Mouse (Mus musculus) gastrocnemius, adult 2 months (tissue): ENCODE measurements around the gene Csnk1g1. TPM values are rescaled to one million over a fixed set of nuclear protein-coding genes. Genes with fewer than 3 reads are reported as not detected.
A peak's percentile ranks its signal among the peaks of the same experiment; 100 is the strongest.

Source experiments
- DNase-seq: peaks from one replicate; pipeline ENCODE4 v3.0.0; 2022
- H3K27ac ChIP-seq: fragments of 200-600 bp; 2 replicates; pipeline ENCODE4 v1.8.1; 2022; ENCODE audit warnings: mild to moderate bottlenecking
- H3K4me3 ChIP-seq: fragments of 200-600 bp; 2 replicates; pipeline ENCODE4 v1.8.1; 2022; ENCODE audit warnings: mild to moderate bottlenecking, moderate library complexity
- CTCF ChIP-seq: fragments of 200-600 bp; IDR thresholded peaks from 2 replicates; pipeline ENCODE4 v1.8.1; 2022; ENCODE audit warnings: antibody characterized with exemption, mild to moderate bottlenecking, moderate library complexity
- intact Hi-C: fragments of 180-260 bp; cut with DNase I; formaldehyde crosslinking; loops from one replicate; pipeline ENCODE4 v1.15.1; 2025
- total RNA-seq, 2 experiments: library from RNA; stranded (reverse); gene quantifications; 2 replicates each; pipeline ENCODE4 v1.2.3; 2021

The Csnk1g1 gene
- total RNA-seq, 2 experiments from 2014 or later, result 7.9 to 8.0 TPM

DNA sequence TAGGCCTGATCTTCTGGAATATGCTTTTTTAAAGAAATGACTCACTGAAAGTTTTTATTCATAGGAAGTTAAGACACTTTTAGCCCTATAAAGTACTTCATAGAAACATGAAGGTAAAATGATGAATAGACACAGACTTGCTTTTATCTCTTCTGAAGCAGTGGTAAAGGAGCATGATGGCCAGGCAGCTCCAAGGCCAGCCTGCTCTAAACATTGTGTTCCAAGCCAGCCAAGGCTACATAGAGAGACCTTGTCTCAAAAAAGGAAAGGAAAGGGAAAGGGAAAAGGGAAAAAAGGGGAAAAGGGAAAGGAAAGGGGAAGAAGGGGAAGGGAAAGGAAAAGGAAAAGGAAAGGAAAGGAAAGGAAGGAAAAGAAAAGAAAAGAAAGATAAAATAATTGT is 111.9 kb downstream of the Csnk1g1 start:
- no peak for TF ChIP-seq CTCF
- Histone ChIP-seq H3K4me3 (no peak overlapping the region), H3K27ac (no peak overlapping the region)
- no peak for DNase-seq
- intact Hi-C loops, result no loop called here

DNA sequence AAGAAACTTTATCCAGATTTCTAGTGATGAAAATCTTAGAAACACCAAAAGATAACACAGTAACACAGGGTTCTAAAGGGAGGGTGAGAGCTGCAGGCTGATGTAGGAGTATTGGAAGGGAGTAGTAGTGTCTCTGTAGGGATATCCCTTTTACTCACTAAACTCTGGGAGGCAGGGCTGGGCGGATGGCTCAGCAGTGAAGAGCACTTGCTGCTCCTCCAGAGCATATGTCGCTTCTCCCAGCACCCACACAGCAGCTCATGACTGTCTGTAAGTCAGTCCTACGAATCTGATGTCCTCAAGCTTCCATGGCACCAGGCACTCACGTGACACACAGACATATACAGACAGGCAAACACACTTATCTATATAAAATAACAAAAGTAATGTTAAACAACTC is 129.4 kb downstream of the Csnk1g1 start:
- Histone ChIP-seq H3K4me3 (no peak overlapping the region), H3K27ac (no peak overlapping the region)
- no peak for DNase-seq
- intact Hi-C loops, result no loop called here
- no peak for TF ChIP-seq CTCF

DNA sequence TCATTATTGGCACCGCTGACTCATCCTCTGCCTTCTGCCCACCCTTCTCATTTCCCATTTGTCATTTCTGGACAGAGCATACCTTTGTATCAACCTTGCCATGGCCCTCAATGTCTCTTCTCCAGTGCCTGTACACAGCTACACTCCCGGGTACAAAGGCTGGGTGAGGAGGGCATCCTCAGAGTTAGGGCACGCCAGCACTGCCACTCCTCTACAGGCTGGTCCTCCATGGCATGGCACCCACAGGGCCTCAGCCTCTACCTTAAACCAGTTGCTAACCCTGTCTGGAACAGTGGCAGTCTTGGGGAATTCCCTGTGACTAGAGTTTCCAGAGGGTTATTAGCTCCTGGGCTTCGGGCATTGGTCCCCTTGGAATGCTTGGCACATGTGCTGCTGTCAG is 129.9 kb downstream of the Csnk1g1 start:
- no peak for DNase-seq
- Histone ChIP-seq H3K4me3 (no peak overlapping the region), H3K27ac (no peak overlapping the region)
- intact Hi-C loops, result no loop called here
- no peak for TF ChIP-seq CTCF

DNA sequence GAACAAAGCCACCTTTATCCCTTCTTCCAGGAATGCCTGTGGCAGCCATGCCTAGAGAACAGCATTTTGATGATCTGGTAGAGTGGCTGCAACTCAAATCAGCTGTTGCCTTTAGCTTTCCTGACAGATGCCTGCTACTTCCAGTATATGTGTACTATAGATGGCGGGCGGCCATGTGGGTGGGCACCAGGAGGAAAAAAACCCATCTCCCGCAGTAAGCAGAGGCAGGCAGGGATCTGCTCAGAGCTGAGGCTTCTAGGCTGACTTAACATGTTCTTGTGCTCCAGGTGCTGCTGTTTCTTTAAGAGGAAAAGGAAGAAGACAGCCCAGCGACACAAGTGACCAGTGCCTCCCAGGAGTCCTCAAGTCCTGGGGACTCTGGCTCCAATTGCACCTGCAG is 130.6 kb downstream of the Csnk1g1 start:
- TF ChIP-seq CTCF, result no peak
- DNase-seq, result no peak
- Histone ChIP-seq H3K27ac (no peak overlapping the region), H3K4me3 (no peak overlapping the region)
- intact Hi-C loops, result no loop called here

DNA sequence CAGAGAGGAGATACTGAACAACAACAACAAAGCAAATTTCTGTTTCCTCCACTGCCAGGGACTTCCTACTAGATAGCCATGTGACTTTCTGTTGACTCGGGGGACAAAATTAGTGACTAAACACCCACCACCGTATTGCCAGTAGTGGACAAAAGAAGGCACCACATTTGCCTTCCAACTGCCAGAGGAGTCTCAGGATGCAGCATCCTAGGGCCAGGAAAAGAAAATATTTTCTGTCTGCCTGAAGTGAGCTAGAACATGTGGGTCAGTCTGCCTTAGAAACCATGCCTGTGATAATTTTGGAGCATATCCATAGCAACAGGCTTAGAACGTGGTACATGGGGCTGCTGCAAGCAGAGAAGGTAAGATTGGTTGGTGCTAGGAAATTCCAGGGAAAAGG is 132.1 kb downstream of the Csnk1g1 start:
- intact Hi-C loops, result no loop called here
- DNase-seq, result no peak
- Histone ChIP-seq H3K4me3 (no peak overlapping the region), H3K27ac (no peak overlapping the region)
- TF ChIP-seq CTCF, result no peak

DNA sequence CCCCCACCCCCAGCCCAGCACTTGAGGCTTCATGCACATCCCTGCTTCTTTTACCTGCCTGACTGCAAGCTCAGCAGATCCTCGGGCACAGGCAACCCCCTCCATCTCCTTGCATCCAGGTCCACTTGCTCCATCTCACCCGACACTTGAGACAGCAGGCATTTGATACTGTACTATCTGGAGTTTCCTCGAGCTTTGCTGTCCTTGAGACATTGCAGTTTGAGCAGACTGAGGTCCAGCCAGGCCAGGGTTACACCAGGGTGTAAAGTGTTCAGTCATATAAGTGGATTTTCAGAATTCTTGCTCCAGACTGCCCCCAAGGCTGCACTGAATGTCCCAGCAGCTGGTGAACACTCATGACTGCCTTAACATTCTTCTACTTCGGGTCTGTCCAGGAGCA is 133.6 kb downstream of the Csnk1g1 start:
- no peak for TF ChIP-seq CTCF
- intact Hi-C loops, result no loop called here
- DNase-seq, result no peak
- Histone ChIP-seq H3K27ac (no peak overlapping the region), H3K4me3 (no peak overlapping the region)

DNA sequence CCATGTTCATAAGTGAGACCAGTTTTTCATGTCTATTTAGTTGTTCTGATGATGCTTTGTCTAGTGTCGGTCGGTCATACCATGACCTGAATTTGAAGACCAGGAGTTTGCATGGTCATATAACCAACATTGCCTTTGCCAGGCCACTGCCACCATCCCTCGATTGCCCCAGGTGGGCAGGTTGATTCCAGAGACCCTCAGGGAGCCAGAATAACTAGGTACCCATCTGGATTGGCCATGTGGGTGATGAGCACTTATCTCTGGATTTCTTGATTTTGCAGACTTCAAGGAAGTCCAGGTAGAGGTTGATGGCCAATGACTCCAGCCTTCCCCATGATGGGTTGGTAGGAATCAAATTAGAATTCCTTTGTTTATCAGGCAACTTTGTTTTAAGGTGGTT is 134.5 kb downstream of the Csnk1g1 start:
- no peak for DNase-seq

DNA sequence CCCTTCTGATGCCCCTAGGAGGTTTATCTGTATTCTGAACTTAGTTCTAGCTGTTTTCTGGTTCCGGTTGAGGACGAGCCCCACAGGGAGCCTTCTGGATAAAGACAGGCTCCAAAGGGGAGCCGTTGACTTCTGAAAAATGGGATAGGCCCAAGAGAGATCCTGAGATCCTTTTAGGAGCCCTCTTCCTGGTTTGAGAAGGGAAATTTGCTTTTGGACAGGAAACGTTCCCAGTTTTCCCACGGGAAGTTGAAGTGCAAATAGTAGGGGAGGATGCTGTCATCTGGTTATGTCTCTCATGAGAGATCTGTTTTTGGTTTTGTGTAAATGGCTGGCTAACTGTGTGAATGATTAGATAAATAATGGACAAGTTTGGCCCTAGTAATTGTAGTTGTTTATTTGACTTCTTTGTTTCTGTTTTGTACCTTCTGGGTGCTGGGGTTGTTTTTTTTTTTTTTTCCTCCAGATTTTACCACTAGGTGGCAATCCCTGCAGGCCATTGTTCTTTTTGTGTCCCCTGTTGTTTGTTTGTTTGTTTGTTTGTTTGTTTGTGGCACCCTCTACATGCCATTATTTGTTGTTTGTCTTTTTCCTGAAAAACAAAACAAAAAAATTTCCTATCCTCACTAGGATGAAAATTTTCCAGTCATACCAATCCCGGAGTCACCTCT is 141.3 kb downstream of the Csnk1g1 start:
- TF ChIP-seq CTCF, result peak; percentile 29; the same call in 1 of the 2 replicates
- intact Hi-C loops, result no loop called here

More for the DNA sequence above, 134.5 kb downstream of the Csnk1g1 start:
- intact Hi-C loops, result no loop called here
- Histone ChIP-seq H3K27ac (no peak overlapping the region), H3K4me3 (no peak overlapping the region)
- TF ChIP-seq CTCF, result no peak

DNA sequence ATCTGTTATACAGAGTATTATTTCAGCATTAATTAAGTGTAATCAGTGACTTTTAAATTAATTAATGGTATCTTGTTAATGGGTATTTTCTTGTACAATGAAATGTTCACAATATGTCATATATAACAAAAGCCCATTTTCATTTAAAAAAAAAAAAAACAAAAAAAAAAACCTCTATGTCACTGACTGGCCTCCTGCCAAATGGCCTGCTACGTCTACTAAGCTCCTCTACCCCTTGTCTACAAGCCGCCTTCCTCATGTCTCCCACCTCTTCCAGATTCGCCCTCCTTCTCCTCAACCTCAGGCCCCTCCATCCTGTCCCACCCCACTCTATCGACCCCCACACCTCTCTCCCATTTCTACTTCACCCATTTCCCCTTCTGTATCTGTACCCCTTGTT is 142.8 kb downstream of the Csnk1g1 start:
- no peak for DNase-seq
- Histone ChIP-seq H3K27ac (no peak overlapping the region), H3K4me3 (no peak overlapping the region)
- no peak for TF ChIP-seq CTCF
- intact Hi-C loops, result no loop called here

More for the DNA sequence above, 141.3 kb downstream of the Csnk1g1 start:
- H3K4me3 ChIP-seq, result no peak overlapping the region
- no peak for DNase-seq
- H3K27ac ChIP-seq, result peak overlapping the region; percentile 60

DNA sequence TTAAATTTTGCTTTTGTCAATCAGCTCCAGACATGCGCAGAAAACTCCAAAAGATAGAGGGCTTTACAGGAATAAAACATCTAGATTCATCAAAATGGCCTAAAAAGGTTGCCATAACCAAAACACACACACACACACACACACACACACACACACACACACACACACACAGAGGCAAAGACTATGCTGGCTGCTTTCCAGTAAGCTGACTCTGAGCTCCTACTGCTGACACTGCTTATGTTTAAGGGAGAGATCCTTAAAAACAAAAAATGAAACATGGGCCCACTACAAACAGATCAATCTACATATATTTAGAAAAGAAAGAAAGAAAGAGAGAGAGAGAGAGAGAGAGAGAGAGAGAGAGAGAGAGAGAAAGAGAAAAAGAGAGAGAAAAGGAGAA is 144.0 kb downstream of the Csnk1g1 start:
- H3K4me3 ChIP-seq, result no peak overlapping the region
- DNase-seq, result no peak
- intact Hi-C loops, result no loop called here
- no peak overlapping the region for H3K27ac ChIP-seq
- no peak for TF ChIP-seq CTCF

DNA sequence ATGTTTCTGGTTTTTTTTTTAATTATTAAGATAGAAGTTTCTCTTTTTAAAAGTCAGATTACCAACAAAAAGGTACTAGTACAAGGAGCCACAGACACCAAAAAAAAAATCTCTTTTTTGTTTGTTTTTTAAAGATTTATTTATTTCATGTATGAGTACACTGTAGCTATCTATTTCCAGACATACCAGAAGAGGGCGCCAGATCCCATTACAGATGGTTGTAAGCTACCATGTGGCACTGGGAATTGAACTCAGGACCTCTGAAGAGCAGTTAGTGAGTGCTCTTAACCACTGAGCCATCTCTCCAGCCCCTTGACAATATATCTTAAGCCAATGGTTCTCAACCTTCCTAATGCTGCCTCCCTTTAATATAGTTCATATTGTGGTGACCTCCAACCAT is 144.9 kb downstream of the Csnk1g1 start:
- TF ChIP-seq CTCF, result no peak
- no peak for DNase-seq
- Histone ChIP-seq H3K4me3 (no peak overlapping the region), H3K27ac (no peak overlapping the region)
- intact Hi-C loops, result no loop called here

DNA sequence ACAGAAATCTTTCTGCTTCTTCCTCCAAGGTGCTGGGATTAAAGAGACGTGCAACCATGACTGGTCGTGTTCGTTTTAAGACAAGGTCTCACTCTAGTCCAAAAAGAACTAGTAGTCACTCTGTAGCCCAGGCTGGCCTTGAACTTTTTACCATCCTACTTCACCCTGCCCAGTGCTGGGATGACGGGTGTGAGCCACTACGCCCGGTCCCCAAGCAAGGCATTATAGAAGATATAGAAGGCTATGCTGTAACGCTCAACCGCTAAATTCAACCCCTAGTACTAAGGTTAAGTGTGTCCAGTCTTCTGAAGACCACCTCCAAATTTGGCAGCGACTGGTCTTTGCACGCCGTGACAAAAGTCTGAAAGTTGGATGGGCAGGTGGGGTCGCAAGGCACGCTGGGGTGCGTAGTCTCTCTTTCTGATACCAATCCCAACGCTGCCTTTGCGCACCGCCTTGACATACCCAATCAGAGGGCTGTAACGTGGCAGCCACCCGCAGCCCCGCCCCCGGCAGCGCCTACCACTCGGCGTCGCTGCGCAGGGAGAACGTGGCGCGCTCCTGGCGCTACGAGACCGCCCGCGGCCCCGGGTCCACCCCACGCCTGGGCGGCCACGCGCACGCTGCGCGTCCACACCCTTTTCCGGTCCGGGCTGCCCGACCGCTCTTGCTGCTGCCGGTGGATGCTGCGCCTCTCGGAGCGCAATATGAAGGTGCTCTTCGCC is 151.0 kb downstream of the Csnk1g1 start, which contains the start of gene Ppib:
Gene Ppib, plus strand, starts transcription at position 640 of the 725 bp plus-strand sequence.
- DNase-seq, result peak; percentile 99
- H3K4me3 ChIP-seq, result peak within 1 kb of the TSS; percentile 87
- peak within 1 kb of the TSS; percentile 93 for H3K27ac ChIP-seq
- intact Hi-C loops, result loop anchor here (5.0 kb wide), 1 partner anchor 63 kb away; no protein-coding TSS in a partner anchor
- TF ChIP-seq CTCF, result peak; percentile 16; the same call in 1 of the 2 replicates

DNA sequence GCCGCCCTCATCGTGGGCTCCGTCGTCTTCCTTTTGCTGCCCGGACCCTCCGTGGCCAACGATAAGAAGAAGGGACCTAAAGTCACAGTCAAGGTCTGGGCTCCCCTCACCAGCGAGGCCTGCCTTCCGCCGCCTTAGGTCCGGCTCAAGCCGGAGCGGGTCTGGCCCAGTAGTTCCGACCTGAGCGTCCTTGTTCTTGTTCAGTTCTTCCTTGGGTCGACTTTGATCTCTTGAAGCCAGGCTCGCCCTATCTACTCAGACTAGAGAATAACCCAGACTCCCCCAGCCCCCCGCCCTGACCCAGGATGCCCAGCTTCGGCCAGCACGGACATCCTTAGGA is 151.6 kb downstream of the Csnk1g1 start:
- TF ChIP-seq CTCF, result no peak
- Histone ChIP-seq H3K27ac (peak overlapping the region; percentile 93), H3K4me3 (peak overlapping the region; percentile 87)
- no peak for DNase-seq
- intact Hi-C loops, result loop anchor here (5.0 kb wide), 1 partner anchor 62 kb away; no protein-coding TSS in a partner anchor
